Mouse (Mus musculus) colon, adult 2 months (tissue): ENCODE results near the gene Ankrd27. TPM values are rescaled to one million over a fixed set of nuclear protein-coding genes. Genes with fewer than 3 reads are reported as not detected.

ENCODE experiments used
- polyA plus RNA-seq: library from polyadenylated mRNA; depleted of rRNA; stranded (reverse); fragments of >200 nt; gene quantifications from 2 replicates; pipeline ENCODE4 v1.2.3, GENCODE M21; 2012; rRNA removed

Ankrd27 gene
- 23.6 and 25.6 TPM in 2 replicates for polyA plus RNA-seq

GRCm38 (mm10) chr7:35586055-35586905 is at the start of gene Ankrd27:
Gene Ankrd27 (plus strand): TSS chr7:35586244.

GRCm38 (mm10) chr7:35537562-35537961 is 48.5 kb upstream of the Ankrd27 start, which contains the start of gene Tdrd12:
Gene Tdrd12 (minus strand): TSS chr7:35537745.

DNA sequence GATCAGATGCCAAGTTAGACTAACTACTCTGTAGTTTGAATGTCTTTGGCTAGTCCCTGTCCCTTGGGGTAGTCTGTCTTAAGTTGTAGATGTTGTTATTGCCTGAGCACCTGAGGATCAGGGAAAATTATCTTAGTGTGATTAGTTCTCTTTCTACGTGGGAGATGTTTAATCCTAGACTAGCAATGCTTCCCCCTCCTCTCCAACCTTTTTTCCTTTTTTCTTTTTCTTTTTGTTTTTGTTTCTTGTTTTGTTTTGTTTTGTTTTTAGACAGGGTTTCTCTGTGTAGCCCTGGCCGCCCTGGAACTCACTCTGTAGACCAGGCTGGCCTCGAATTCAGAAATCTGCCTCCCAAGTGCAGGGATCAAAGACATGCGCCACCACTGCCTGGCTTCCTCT is 29.8 kb upstream of the Ankrd27 start, which contains the start of gene Nudt19:
Gene Nudt19 (minus strand): TSS at position 100 of the 399 bp plus-strand sequence.

GRCm38 (mm10) chr7:35585191-35586054 is 621 bp upstream of the Ankrd27 start, which contains the start of gene Rgs9bp:
Gene Rgs9bp (minus strand): TSS chr7:35585582.

DNA sequence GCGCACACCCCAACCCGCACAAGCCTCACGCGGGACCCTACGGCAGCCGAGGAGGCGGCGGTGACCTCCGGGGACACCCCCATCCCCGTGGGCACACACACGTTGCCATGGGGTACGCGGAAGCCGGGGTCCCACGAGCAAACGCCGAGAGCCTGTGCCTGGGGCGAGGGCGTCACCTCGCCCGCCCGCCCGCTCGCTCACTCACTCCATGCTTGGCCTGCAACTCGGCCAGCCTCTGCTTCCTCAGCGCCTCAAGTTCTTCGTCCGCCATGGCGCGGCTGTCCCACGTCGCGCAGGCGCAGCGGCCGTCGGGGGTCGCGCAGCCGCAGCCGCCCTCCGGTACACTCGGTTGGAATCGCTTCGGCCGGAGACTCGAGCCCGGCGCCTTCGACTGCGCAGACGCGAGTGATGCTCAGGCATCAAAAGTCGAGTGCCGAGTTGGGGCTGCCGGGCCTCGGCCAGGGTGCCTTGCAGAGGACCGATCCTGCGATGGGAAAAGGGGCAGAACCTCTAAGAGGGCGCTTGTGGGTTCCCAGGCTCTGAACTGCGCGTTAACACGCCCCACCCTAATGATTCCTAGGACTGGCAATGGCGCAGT is 61.2 kb downstream of the Ankrd27 start, which contains the start of gene Pdcd5:
Gene Pdcd5 (minus strand): TSS at position 421 of the 598 bp plus-strand sequence.

Other genes starting within 250 kb of the Ankrd27 start
- 3.5 TPM in 2 replicates for gene Faap24, start 189.4 kb upstream of the Ankrd27 start, polyA plus RNA-seq
- gene Cep89, start 189.2 kb upstream of the Ankrd27 start, polyA plus RNA-seq, result 12.3 and 13.2 TPM in 2 replicates
- 2.3 and 4.2 TPM in 2 replicates for gene Slc7a9, start 137.4 kb upstream of the Ankrd27 start, polyA plus RNA-seq
- gene Tdrd12, start 48.5 kb upstream of the Ankrd27 start, polyA plus RNA-seq, result 0.10 TPM in 1 of 2 replicates, not detected in the other
- 89.1 and 112 TPM in 2 replicates for gene Nudt19, start 29.9 kb upstream of the Ankrd27 start, polyA plus RNA-seq
- gene Rgs9bp, start 662 bp upstream of the Ankrd27 start, polyA plus RNA-seq, result 0.06 and 0.08 TPM in 2 replicates
- 62.0 and 91.6 TPM in 2 replicates for gene Pdcd5, start 61.3 kb downstream of the Ankrd27 start, polyA plus RNA-seq
- gene Dpy19l3, start 168.2 kb downstream of the Ankrd27 start, polyA plus RNA-seq, result 3.6 and 6.2 TPM in 2 replicates
- gene Zfp507, start 216.8 kb downstream of the Ankrd27 start, polyA plus RNA-seq, result 5.4 and 6.2 TPM in 2 replicates